Mouse (Mus musculus) forebrain, embryonic 15.5 days (tissue): ENCODE results near the gene Myl7. TPM values are rescaled to one million over a fixed set of nuclear protein-coding genes. Genes with fewer than 3 reads are reported as not detected.
"Not testable (repeated sequence)": the region's sequence is repeated elsewhere in the genome, so short reads cannot be mapped to it uniquely, and the experiment has no call there.

Source experiments
- ATAC-seq: fragments of 200-750 bp; cut with Nextera tagmentation; replicated peaks from 2 replicates; pipeline ENCODE4 v1.8.0; 2017; ENCODE audit warnings: mild to moderate bottlenecking, moderate TSS enrichment, moderate library complexity
- H3K27ac ChIP-seq: fragments of 300-500 bp; sonication (generic); replicated peaks from 2 replicates; pipeline ENCODE4 v1.5.1; 2015; ENCODE audit warnings: mild to moderate bottlenecking, inconsistent platforms
- H3K27me3 ChIP-seq: fragments of 300-500 bp; sonication (generic); 2 replicates; pipeline ENCODE4 v1.6.1; 2015; ENCODE audit warnings: inconsistent platforms
- H3K36me3 ChIP-seq: fragments of 300-500 bp; sonication (generic); 2 replicates; pipeline ENCODE4 v1.6.1; 2015; ENCODE audit warnings: mild to moderate bottlenecking, inconsistent platforms
- H3K4me1 ChIP-seq: fragments of 300-500 bp; sonication (generic); 2 replicates; pipeline ENCODE4 v1.6.1; 2015; ENCODE audit warnings: inconsistent platforms
- H3K4me2 ChIP-seq: fragments of 300-500 bp; sonication (generic); replicated peaks from 2 replicates; pipeline ENCODE4 v1.6.1; 2015; ENCODE audit warnings: mild to moderate bottlenecking, inconsistent platforms
- H3K4me3 ChIP-seq: fragments of 300-500 bp; sonication (generic); 2 replicates; pipeline ENCODE4 v1.5.1; 2015; ENCODE audit warnings: mild to moderate bottlenecking, inconsistent platforms
- H3K9ac ChIP-seq: fragments of 300-500 bp; sonication (generic); replicated peaks from 2 replicates; pipeline ENCODE4 v1.6.1; 2015; ENCODE audit warnings: mild to moderate bottlenecking, inconsistent platforms
- H3K9me3 ChIP-seq: fragments of 300-500 bp; sonication (generic); 2 replicates; pipeline ENCODE4 v1.6.1; 2016; ENCODE audit warnings: inconsistent platforms
- WGBS: fragments of 180-500 bp; shearing (Covaris S2); methylation state at CpG from one replicate; pipeline ENCODE4 v1.1.7; 2015; ENCODE audit warnings: mixed read lengths; 5-methylcytosine and 5-hydroxymethylcytosine counted together
- polyA plus RNA-seq: library from polyadenylated mRNA; unstranded; fragments of >200 nt; fragmentation: Nextera tagmentation; extraction: Ambion mirVana; gene quantifications from 2 replicates; pipeline ENCODE4 v1.2.1, GENCODE M21; 2015

The Myl7 gene
- polyA plus RNA-seq, result 0.32 and 1.6 TPM in 2 replicates

GRCm38 (mm10) chr11:5898531-5898930 lies at the start of gene Myl7:
Myl7 (minus strand) TSS chr11:5898782.
- ATAC-seq, result no peak
- WGBS, result 74% methylated on average over 5 of the region's 5 CpGs
- peaks cover 18% of the 10 kb centered on the region for H3K4me1 ChIP-seq
- H3K4me3 ChIP-seq, result no peak within 1 kb of the TSS
- H3K4me2 ChIP-seq, result no peak within 1 kb of the TSS
- H3K9ac ChIP-seq, result no peak within 1 kb of the TSS
- no peaks in the 10 kb centered on the region for H3K27me3 ChIP-seq
- no peaks in the 10 kb centered on the region for H3K36me3 ChIP-seq
- H3K9me3 ChIP-seq, result no peaks in the 10 kb centered on the region
- H3K27ac ChIP-seq, result no peak within 1 kb of the TSS

DNA sequence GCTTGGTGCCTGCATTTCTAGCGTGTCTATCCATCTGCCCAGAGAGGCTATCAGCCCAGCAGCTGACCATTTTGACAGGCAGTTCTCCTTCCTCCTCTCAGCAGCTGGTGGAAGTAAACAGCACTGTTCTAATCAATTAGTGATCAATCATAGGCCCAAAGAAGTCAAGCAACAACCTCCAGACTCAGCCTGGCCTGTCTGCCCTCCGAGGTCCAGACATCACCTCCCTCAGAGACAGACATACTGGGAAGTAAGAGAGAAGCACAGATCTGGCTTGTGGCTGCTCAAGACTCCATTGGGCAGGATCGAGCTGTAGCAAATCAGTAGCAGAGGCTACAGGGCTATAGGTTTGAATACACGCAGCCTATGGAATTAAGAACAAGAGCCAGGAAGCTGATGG lies 49.2 kb upstream of the Myl7 start:
- WGBS, result 63% methylated on average over 4 of the region's 4 CpGs
- no peaks in the 10 kb centered on the region for H3K36me3 ChIP-seq
- no peak overlapping the region for H3K4me2 ChIP-seq
- no peak overlapping the region for H3K4me3 ChIP-seq
- no peak overlapping the region for H3K9ac ChIP-seq
- no peak overlapping the region for H3K27ac ChIP-seq
- no peaks in the 10 kb centered on the region for H3K27me3 ChIP-seq
- peaks cover 7% of the 10 kb centered on the region; the same call in 1 of the 2 replicates for H3K4me1 ChIP-seq
- no peaks in the 10 kb centered on the region for H3K9me3 ChIP-seq
- ATAC-seq, result no peak

DNA sequence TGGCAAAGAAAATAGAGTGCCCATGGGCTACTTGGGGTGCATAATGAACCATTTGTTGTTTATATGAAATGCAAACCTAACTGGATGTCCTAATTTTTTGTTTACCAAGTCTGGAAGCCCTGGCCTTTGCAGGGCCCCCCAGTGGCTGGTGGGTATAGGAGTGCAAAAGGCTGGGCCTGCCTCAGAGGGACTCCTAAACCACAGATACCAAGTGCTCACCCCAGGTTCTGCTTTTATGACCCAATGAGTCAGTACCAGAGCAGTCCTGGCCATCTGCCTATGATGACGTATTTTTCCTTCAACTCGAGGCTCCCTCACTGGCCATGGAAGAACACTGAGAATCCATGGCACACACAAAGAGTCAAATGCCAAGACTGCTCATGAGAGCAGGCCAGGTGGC lies 46.5 kb upstream of the Myl7 start:
- H3K27me3 ChIP-seq, result no peaks in the 10 kb centered on the region
- H3K36me3 ChIP-seq, result no peaks in the 10 kb centered on the region
- peaks cover 7% of the 10 kb centered on the region; the same call in 1 of the 2 replicates for H3K4me1 ChIP-seq
- WGBS, result 95% methylated on average over 2 of the region's 2 CpGs
- H3K9me3 ChIP-seq, result no peaks in the 10 kb centered on the region
- H3K9ac ChIP-seq, result no peak overlapping the region
- no peak overlapping the region for H3K27ac ChIP-seq
- no peak overlapping the region for H3K4me2 ChIP-seq
- ATAC-seq, result no peak
- no peak overlapping the region for H3K4me3 ChIP-seq

- no peak overlapping the region for H3K9ac ChIP-seq
- H3K4me1 ChIP-seq, result no peaks in the 10 kb centered on the region
- ATAC-seq, result no peak
- H3K9me3 ChIP-seq, result no peaks in the 10 kb centered on the region
- no peak overlapping the region for H3K4me2 ChIP-seq
- 64% methylated on average over 6 of the region's 6 CpGs for WGBS
- H3K4me3 ChIP-seq, result no peak overlapping the region
- H3K36me3 ChIP-seq, result no peaks in the 10 kb centered on the region
- H3K27ac ChIP-seq, result no peak overlapping the region
- H3K27me3 ChIP-seq, result no peaks in the 10 kb centered on the region
Observed at GRCm38 (mm10) chr11:5942966-5943365, 44.4 kb upstream of the Myl7 start.

DNA sequence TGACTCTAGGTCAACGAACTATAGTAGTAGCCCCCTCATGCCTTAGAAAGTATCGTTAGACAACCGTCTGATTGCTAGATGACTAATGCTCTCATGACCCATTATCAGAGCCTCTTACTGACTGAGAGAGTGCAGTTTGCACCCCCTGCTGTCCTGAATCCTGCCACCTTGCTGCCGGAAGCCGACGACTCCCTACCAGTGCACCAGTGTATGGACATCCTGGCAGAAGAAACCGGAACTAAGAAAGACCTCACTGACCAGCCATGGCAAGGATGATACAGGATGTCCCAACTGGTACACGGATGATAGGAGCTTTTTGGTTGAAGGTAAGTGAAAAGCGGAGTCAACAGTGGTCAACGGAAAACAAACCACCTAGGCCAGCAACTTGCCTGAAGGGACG lies 35.9 kb upstream of the Myl7 start:
- not testable (repeated sequence) for H3K9me3 ChIP-seq, H3K27ac ChIP-seq, H3K4me3 ChIP-seq, ATAC-seq, H3K36me3 ChIP-seq, H3K4me2 ChIP-seq, H3K9ac ChIP-seq, H3K27me3 ChIP-seq, H3K4me1 ChIP-seq
- 95% methylated on average over 11 of the region's 11 CpGs for WGBS

DNA sequence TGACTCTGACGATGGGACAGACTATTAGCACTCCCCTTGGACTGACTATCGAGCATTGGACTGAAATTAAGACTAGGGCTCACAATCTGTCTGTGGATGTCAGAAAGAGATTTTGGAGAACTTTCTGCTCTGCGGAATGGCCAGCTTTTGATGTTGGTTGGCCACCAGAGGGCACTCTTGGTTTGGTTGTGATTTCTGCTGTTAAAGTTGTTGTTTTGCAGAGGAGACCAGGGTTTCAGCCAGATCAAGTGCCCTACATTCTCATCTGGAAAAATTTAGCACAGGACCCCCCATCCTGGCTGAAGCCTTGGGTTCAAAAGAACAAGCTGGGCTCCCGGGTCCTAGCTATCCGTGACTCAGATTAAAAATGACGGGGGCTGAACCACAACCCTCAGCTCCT lies 33.4 kb upstream of the Myl7 start:
- not testable (repeated sequence) for H3K4me2 ChIP-seq, H3K27ac ChIP-seq, H3K9me3 ChIP-seq, H3K4me3 ChIP-seq, H3K4me1 ChIP-seq, H3K36me3 ChIP-seq, H3K9ac ChIP-seq, ATAC-seq, H3K27me3 ChIP-seq
- 87% methylated on average over 6 of the region's 6 CpGs for WGBS

DNA sequence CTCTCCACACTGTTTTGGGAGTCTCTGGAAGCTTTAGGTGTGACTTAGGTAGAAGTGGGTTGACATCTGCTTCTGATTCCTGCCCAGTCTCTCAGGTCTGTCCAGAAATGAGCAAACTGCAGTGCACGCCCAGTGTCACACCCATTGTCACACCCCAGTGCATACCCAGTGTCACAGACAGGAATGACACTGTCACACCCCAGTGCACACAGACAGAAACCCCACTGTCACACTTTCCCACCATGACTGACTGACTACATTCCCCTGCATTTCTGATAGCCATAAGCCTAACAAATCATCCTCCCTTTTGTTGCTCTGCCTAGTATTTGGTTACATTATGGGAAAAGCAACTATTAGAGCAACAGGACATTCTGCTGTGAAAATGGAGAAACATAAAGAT lies 32.0 kb upstream of the Myl7 start:
- no peak overlapping the region for H3K9ac ChIP-seq
- H3K4me1 ChIP-seq, result no peaks in the 10 kb centered on the region
- H3K27ac ChIP-seq, result no peak overlapping the region
- no peak overlapping the region for H3K4me3 ChIP-seq
- H3K9me3 ChIP-seq, result 0 out of 2 replicates have a peak, but pooled peaks cover 4% of the 10 kb centered on the region
- H3K36me3 ChIP-seq, result no peaks in the 10 kb centered on the region
- H3K4me2 ChIP-seq, result no peak overlapping the region
- WGBS, result 81% methylated on average over 1 of the region's 1 CpGs
- H3K27me3 ChIP-seq, result no peaks in the 10 kb centered on the region
- ATAC-seq, result no peak

DNA sequence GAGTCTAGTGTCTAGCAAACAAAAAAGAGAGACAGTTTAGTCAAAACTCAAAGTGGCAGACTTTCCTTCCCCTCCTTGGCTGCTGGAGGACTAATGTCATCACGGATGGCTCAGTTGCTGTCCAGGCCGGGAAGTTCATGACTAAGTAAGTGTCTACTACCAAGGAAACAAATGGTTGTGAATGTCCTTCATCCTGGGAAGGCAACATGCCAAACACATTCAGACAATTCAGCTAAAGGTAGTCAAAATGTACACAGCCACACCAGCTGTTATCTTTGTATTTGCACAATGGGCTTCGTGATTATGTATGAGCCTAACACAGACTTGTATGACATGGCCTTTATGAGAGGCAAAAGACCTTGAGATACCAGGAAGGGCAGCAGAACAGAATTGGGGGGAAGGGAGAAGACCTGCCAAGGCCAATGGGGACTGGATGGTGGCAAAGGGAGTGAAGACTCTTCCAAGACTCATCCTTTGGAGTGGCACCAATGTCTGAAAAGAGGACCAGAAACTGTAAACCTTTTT lies 28.2 kb upstream of the Myl7 start:
- H3K9me3 ChIP-seq, result no peaks in the 10 kb centered on the region
- H3K9ac ChIP-seq, result no peak overlapping the region
- no peak overlapping the region for H3K4me2 ChIP-seq
- no peaks in the 10 kb centered on the region for H3K36me3 ChIP-seq
- no peak for ATAC-seq
- 81% methylated on average over 3 of the region's 3 CpGs for WGBS
- H3K27ac ChIP-seq, result no peak overlapping the region
- H3K27me3 ChIP-seq, result no peaks in the 10 kb centered on the region
- no peaks in the 10 kb centered on the region for H3K4me1 ChIP-seq
- no peak overlapping the region for H3K4me3 ChIP-seq

DNA sequence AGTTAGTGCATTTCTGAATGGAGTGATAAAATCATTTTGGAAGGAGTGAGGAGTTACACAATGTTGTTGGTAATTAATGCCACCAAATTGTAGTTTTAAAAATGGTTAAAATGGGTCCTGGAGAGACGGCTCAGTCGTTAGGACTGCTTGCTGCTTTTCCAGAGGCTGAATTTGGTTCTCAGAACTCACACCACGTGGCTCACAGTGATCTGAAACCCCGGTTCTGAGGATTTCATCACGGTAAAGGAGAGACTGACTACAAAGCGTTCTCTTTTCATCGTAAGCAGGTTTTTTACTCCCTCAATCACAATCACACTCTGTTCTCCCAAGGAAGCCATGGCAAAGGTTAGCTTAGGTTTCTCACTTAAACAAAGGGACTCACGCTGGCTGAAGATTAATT lies 26.1 kb upstream of the Myl7 start:
- no peak overlapping the region for H3K27ac ChIP-seq
- no peaks in the 10 kb centered on the region for H3K36me3 ChIP-seq
- H3K4me3 ChIP-seq, result no peak overlapping the region
- H3K9me3 ChIP-seq, result no peaks in the 10 kb centered on the region
- no peaks in the 10 kb centered on the region for H3K4me1 ChIP-seq
- H3K9ac ChIP-seq, result no peak overlapping the region
- no peak overlapping the region for H3K4me2 ChIP-seq
- ATAC-seq, result no peak
- 48% methylated on average over 8 of the region's 8 CpGs for WGBS
- H3K27me3 ChIP-seq, result no peaks in the 10 kb centered on the region

GRCm38 (mm10) chr11:5920323-5920960 lies 21.9 kb upstream of the Myl7 start:
- Histone ChIP-seq H3K9ac (no peak overlapping the region), H3K9me3 (no peaks in the 10 kb centered on the region), H3K36me3 (no peaks in the 10 kb centered on the region), H3K27ac (no peak overlapping the region), H3K4me2 (no peak overlapping the region), H3K27me3 (no peaks in the 10 kb centered on the region), H3K4me3 (no peak overlapping the region), H3K4me1 (no peaks in the 10 kb centered on the region)
- no peak for ATAC-seq
- WGBS, result 38% methylated on average over 17 of the region's 17 CpGs

DNA sequence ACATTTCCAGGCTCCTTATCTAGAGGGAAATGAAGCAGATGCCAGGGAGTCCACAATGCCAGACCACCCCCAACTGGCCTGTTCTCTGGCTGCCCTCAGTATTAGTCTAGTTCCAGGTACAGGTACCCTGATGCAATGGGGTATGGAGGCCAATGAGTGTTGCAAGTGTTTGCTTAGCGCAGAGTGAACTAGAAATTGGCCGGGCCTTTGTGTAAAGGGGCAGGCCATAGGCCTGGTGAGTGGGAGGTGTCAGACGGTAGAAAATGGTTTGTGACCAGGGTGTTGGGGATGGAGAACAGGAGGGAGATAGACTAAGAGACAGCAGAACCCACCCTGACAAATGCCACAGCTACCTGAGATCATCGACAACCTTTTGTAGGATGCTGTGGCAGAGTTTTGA lies 21.0 kb upstream of the Myl7 start:
- H3K9me3 ChIP-seq, result no peaks in the 10 kb centered on the region
- no peaks in the 10 kb centered on the region for H3K36me3 ChIP-seq
- no peak overlapping the region for H3K4me2 ChIP-seq
- no peak overlapping the region for H3K4me3 ChIP-seq
- ATAC-seq, result no peak
- WGBS, result 93% methylated on average over 4 of the region's 4 CpGs
- no peak overlapping the region for H3K9ac ChIP-seq
- H3K4me1 ChIP-seq, result no peaks in the 10 kb centered on the region
- no peaks in the 10 kb centered on the region for H3K27me3 ChIP-seq
- H3K27ac ChIP-seq, result no peak overlapping the region

GRCm38 (mm10) chr11:5918111-5918510 lies 19.5 kb upstream of the Myl7 start:
- ATAC-seq, result no peak
- no peaks in the 10 kb centered on the region for H3K27me3 ChIP-seq
- H3K36me3 ChIP-seq, result no peaks in the 10 kb centered on the region
- no peak overlapping the region for H3K4me2 ChIP-seq
- no peaks in the 10 kb centered on the region for H3K9me3 ChIP-seq
- WGBS, result 81% methylated on average over 2 of the region's 2 CpGs
- no peak overlapping the region for H3K27ac ChIP-seq
- no peak overlapping the region for H3K4me3 ChIP-seq
- no peak overlapping the region for H3K9ac ChIP-seq
- no peaks in the 10 kb centered on the region for H3K4me1 ChIP-seq

DNA sequence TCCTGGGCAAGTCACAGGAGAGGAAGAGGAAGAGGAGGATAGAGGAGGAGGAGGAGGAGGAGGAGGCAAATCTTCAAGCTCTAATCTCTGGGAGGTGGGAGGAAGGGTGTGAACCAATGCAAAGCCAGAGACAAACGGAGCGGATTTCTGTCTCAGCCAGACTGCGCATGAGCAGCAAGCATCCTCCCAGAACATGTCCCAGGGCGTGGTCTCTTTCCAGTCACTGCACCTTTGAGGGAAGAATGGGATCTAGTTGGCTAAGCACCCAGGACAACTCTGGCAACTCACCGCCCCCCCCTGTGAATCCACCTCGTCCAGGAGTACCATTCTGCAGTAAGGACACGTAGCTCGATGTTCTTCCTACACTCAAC lies 17.6 kb upstream of the Myl7 start:
- H3K4me2 ChIP-seq, result no peak overlapping the region
- no peak for ATAC-seq
- WGBS, result 77% methylated on average over 8 of the region's 8 CpGs
- H3K36me3 ChIP-seq, result no peaks in the 10 kb centered on the region
- no peaks in the 10 kb centered on the region for H3K27me3 ChIP-seq
- H3K9me3 ChIP-seq, result no peaks in the 10 kb centered on the region
- no peak overlapping the region for H3K27ac ChIP-seq
- no peaks in the 10 kb centered on the region for H3K4me1 ChIP-seq
- H3K4me3 ChIP-seq, result no peak overlapping the region
- H3K9ac ChIP-seq, result no peak overlapping the region
